Mouse (Mus musculus) left cerebral cortex, postnatal 10 days (tissue): Measurements from ENCODE around the gene Pitpnm3. TPM values are rescaled to one million over a fixed set of nuclear protein-coding genes. Genes with fewer than 3 reads are reported as not detected.
A peak's percentile ranks its signal among the peaks of the same experiment; 100 is the strongest.

Experiments used
- DNase-seq, 2 experiments: peaks; one replicate each; pipeline ENCODE4 v3.0.0; 2021 to 2022; ENCODE audit warnings: low spot score in 2 of 2, mixed read lengths in 1 of 2; ENCODE audit errors: extremely low spot score in 1 of 2
- intact Hi-C: fragments of 180-260 bp; cut with DNase I; formaldehyde crosslinking; loops from one replicate; pipeline ENCODE4 v1.15.1; 2025
- total RNA-seq, 2 experiments: library from RNA; stranded (reverse); gene quantifications; 2 replicates each; pipeline ENCODE4 v1.2.3; 2021

The Pitpnm3 gene
- total RNA-seq, 2 experiments from 2014 or later = 44.4 to 46.3 TPM

GRCm38 (mm10) chr11:72039599-72040386 is 95.8 kb downstream of the Pitpnm3 start:
- intact Hi-C loops = loop anchor here (2.0 kb wide), 1 partner anchor 695 kb away; no protein-coding TSS in a partner anchor
- no peak for DNase-seq

DNA sequence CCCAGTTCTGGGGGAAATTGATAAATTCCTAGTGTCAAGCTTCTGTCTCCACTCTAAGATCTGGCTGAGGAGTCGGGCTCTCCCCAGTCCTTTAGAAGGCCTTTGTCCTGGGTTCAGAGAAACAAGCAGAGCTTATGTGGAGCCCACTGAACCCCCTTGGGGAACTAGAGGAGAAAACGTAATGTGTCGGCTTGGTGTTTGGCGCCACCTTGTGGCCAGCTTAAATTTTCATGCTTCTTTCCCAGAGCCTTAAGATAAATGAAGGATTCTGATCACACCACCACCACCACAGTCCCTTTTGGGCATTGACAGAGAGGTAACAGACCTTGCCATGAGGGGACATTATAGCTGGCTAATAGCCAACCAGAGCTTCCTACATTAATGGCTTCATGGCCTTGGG is 97.6 kb downstream of the Pitpnm3 start:
- intact Hi-C loops = loop anchor here (2.0 kb wide), 1 partner anchor 693 kb away; no protein-coding TSS in a partner anchor
- peak; percentile 72 to 75 for DNase-seq

DNA sequence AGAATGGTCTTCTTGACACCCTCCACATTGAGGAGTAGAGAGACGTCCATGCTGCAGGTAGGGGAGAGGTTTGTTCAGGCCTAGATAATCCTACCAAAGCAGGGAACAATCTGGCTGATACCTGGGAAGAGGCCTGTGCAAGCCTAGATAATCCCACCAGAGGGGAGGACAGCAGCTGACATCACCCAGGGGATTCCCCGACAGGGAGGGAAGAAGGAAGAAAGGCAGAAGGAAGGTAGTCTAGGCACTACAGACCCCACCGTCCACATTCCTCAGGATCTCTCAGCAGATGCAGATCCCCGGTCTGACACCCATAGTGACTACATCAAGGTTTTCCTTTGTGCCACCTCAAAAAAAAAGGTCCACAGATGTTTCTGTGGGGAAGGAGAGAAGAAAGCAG is 98.2 kb downstream of the Pitpnm3 start, which contains the start of gene Aipl1:
Gene Aipl1, minus strand, starts transcription at position 101 of the 400 bp plus-strand sequence.
- intact Hi-C loops = no loop called here
- DNase-seq = no peak

DNA sequence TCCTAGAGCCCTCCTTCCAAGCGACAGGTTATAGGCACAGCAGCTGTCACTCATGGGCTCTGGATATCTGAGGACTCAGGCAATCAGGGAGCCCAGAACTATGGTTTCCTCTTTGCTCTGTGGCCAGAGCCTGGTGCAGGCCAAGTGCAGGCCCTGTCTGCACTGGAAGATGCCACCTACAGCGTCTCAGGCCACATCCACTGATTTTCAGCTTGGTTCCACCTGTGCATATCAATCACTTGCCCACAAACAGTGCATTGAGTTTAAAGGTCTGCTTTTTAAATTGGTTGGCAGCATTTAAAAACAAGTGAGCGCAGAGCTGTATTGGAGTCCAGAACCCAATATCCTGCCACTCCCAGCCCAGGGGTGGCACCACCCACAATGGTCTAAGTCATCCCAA is 103.0 kb downstream of the Pitpnm3 start:
- intact Hi-C loops = no loop called here
- DNase-seq = no peak

- DNase-seq = no peak
- intact Hi-C loops = no loop called here
Measured at GRCm38 (mm10) chr11:72032091-72032490, 103.5 kb downstream of the Pitpnm3 start.

DNA sequence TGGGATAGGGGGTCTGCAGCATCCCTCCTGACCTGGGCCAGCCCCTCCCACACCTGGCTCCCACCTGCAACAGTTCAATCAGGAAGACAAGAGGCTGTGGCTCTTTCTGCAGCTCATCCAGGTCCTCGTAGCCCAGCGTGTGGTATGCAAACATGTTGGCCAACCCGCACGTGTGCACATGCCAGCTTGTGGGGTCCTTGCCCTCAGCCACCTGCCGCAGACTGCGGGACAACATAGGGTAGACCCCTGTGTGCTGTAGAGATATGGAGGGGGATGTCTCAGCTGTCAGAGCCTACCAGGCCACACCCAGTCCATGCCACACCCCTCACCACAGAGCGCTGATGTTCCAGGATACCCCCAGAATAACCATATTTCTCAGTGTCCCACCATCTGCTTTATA is 104.2 kb downstream of the Pitpnm3 start:
- no peak for DNase-seq
- intact Hi-C loops = no loop called here

GRCm38 (mm10) chr11:72029143-72029542 is 106.4 kb downstream of the Pitpnm3 start:
- intact Hi-C loops = loop anchor here (10.0 kb wide), 2 partner anchors 184 to 354 kb away; no protein-coding TSS in a partner anchor
- peak in 1 of 2 experiments; percentile 69 for DNase-seq

DNA sequence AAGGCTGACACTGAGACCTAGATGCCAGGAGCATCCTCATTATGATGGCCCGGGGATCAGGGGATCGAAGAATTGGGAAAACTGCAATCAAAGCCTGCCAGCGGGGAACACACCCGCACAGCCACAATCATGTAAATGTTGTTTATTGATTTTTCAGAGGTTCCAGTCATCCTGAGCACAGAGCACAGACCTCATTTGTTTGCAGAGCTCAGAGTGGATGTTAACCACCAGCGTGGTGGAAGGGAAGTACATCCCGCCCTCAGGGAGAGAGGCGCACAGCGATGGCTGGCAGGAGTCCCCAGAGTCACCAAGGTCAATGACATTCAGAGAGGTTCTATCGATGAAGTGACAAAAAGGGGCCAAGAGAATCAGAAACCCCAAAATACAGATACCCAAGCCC is 107.7 kb downstream of the Pitpnm3 start:
- no peak for DNase-seq
- intact Hi-C loops = loop anchor here (10.0 kb wide), 2 partner anchors 183 to 353 kb away; no protein-coding TSS in a partner anchor

DNA sequence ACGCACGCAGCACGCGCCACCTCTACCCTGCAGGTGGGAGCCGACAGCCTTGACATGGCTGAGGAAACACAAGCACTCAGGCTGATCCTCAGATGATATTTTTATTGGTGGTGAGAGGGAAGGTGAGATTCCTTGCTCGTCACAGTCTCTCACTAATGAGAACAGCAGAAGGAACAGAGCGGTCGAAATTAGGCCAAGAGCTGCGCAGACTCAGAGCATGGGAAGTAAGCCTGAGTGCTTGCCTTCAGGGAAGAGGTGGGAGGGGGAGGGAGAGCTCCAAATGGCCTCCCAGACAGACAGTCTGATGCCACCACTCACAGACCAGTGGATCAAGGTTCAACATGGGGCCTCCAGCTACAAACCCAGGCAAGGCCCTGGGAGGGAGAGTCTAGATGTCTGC is 109.1 kb downstream of the Pitpnm3 start:
- intact Hi-C loops = loop anchor here (10.0 kb wide), 2 partner anchors 182 to 352 kb away; no protein-coding TSS in a partner anchor
- DNase-seq = no peak

DNA sequence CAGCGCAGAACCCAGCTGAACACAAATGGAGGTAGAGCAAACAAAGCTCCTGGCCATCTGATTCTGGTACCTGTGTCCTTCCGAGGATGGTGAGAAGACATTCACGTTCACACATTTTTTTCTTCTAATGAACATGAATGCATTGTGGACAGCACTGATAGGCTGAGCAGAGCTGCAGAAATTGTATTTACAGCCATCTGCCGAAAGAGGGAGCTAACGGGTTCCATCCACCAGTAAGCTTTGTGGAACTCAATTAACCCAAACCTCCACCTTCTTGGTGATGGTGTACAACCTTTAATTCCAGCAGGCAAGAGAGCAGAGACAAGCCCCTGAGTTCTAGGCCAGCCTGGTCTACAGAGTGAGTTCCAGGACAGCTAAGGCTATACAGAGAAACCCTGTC is 109.7 kb downstream of the Pitpnm3 start:
- intact Hi-C loops = loop anchor here (10.0 kb wide), 2 partner anchors 181 to 351 kb away; no protein-coding TSS in a partner anchor
- no peak for DNase-seq

DNA sequence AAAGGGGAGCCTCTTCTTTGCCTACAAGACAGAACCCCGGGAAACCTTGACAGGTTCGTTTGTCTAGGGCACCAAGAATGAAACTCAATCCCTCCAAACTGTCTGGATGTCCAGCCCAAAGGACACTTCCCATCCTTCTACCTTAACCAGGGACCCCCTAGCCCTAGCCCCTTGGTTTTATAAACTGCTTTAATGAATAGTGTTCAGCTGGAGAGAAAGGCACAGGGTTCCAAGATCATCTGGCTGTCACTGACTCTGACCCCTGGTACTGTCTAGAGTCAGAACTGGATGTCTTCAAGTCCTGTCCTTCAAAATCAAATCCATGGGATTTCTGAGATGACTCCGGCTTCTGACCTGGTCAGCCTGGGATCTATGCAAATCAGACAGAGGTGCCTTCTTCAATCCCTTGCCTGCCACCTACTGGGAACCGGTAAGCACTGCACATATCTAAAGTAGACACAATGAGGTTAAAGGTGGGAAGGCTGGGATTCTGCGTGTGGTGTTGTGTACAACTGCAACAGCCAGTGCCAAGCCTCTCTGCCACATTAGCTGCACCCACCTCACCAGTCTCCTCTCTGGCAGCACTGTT is 111.3 kb downstream of the Pitpnm3 start:
- peak in 1 of 2 experiments; percentile 70 for DNase-seq
- intact Hi-C loops = loop anchor here (10.0 kb wide), 2 partner anchors 179 to 349 kb away; no protein-coding TSS in a partner anchor

DNA sequence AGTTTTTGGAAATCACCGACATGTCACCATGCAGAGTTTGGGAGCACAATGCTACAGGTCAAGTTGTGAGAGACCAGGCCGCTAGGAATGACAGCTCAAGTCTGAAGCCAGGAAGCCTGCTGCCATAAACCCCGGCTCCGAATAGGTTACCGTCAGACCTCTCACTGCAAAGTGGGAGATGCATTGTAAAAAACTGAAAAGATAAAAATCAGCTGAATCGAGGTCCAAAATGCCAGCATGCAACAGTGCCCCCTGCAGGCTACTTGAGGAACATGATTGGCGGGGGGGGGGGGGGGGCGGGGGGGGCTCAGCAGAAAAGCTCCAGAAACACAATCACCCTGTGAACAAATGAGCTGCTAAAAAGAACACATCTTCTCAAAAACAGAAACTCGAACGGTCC is 112.0 kb downstream of the Pitpnm3 start:
- DNase-seq = no peak

DNA sequence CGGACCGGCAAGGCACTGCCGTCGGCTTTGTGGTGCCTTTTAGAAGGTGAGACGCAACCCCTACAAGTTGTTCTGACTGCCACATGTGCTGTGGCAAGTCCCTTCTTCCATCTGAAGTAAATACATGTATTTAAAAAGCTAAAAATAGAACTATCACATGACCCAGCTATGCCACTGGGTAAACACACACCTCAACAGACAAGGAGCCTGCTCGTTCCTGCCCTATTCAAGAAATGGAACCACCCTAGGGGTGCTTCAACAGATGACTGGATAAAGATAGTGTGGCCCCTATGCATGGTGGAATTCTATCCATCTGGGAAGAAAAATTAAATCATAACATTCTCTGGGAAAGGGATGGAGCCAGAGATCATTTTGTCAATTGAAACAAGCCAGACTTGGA is 112.8 kb downstream of the Pitpnm3 start:
- no peak for DNase-seq
- intact Hi-C loops = loop anchor here (10.0 kb wide), 2 partner anchors 178 to 348 kb away; no protein-coding TSS in a partner anchor

More for the DNA sequence above, 112.0 kb downstream of the Pitpnm3 start:
- intact Hi-C loops = loop anchor here (10.0 kb wide), 2 partner anchors 179 to 349 kb away; no protein-coding TSS in a partner anchor

- no peak for DNase-seq
- intact Hi-C loops = loop anchor here (10.0 kb wide), 2 partner anchors 176 to 346 kb away; no protein-coding TSS in a partner anchor
Measured at GRCm38 (mm10) chr11:72021015-72021414, 114.6 kb downstream of the Pitpnm3 start.

GRCm38 (mm10) chr11:72017253-72017601 is 118.4 kb downstream of the Pitpnm3 start:
- intact Hi-C loops = no loop called here
- DNase-seq = no peak

- no peak for DNase-seq
- intact Hi-C loops = no loop called here
Measured at GRCm38 (mm10) chr11:72016518-72017252, 118.9 kb downstream of the Pitpnm3 start.

- intact Hi-C loops = no loop called here
- DNase-seq = no peak
Measured at GRCm38 (mm10) chr11:72014674-72015073, 120.9 kb downstream of the Pitpnm3 start.

DNA sequence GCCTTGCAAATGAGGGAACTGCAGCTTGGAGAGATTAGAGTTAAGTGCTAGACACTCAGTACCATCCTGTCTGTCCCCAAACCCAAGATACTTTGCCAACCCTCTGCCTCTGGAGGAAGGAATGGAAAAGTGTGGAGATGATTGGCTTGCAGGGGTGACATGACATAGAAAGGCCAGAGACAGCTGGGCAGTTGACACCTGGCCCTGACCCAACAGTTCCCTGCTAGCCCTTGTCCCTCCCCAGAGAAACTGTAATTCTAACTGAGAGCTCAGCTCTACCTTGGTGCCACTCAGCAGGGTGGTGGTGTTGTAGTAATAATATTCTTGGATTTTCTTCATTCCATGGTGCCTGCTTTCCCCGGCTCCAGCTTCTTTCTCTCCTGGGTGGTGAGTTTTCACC is 123.6 kb downstream of the Pitpnm3 start:
- intact Hi-C loops = no loop called here
- DNase-seq = no peak
